Mouse (Mus musculus) left cerebral cortex, adult 2 months (tissue): ENCODE data around the gene Prss32. TPM values are rescaled to one million over a fixed set of nuclear protein-coding genes. Genes with fewer than 3 reads are reported as not detected.
"Not testable (repeated sequence)": the region's sequence is repeated elsewhere in the genome, so short reads cannot be mapped to it uniquely, and the experiment has no call there.

ENCODE experiments used
- DNase-seq, 2 experiments: peaks; one replicate each; pipeline ENCODE4 v3.0.0; 2021 to 2022; ENCODE audit warnings: low spot score in 2 of 2, mixed read lengths in 1 of 2; ENCODE audit errors: extremely low spot score in 1 of 2
- H3K27ac ChIP-seq: fragments of 200-600 bp; 2 replicates; pipeline ENCODE4 v1.8.1; 2022
- H3K4me3 ChIP-seq: fragments of 200-600 bp; 2 replicates; pipeline ENCODE4 v1.8.1; 2022
- CTCF ChIP-seq: fragments of 200-600 bp; IDR thresholded peaks from 2 replicates; pipeline ENCODE4 v1.8.1; 2022; ENCODE audit warnings: antibody characterized with exemption, mild to moderate bottlenecking, moderate library complexity
- intact Hi-C: fragments of 180-260 bp; cut with DNase I; formaldehyde crosslinking; loops from one replicate; pipeline ENCODE4 v1.15.1; 2025
- microRNA-seq, 2 experiments: library from miRNA; unstranded; fragments of <30 nt; microRNA quantifications; one replicate each; pipeline ENCODE4 v1.2.0; 2021
- total RNA-seq, 2 experiments: library from RNA; stranded (reverse); gene quantifications; 2 replicates each; pipeline ENCODE4 v1.2.3; 2021

Gene Prss32
- total RNA-seq, 2 experiments from 2014 or later, result not detected

GRCm38 (mm10) chr17:23876741-23877140, 33.1 kb downstream of the Prss32 start:
- intact Hi-C loops, result no loop called here
- no peak; the same call in none of the 2 replicates for TF ChIP-seq CTCF
- Histone ChIP-seq H3K4me3 (no peak overlapping the region), H3K27ac (no peak overlapping the region)
- no peak for DNase-seq

- H3K4me3 ChIP-seq, result no peak overlapping the region
- intact Hi-C loops, result no loop called here
- DNase-seq, result no peak
- no peak overlapping the region for H3K27ac ChIP-seq
- no peak for TF ChIP-seq CTCF
Observed at GRCm38 (mm10) chr17:23877166-23877565, 33.5 kb downstream of the Prss32 start.

- intact Hi-C loops, result loop anchor here (5.0 kb wide), 1 partner anchor 42 kb away; no protein-coding TSS in a partner anchor
- not testable (repeated sequence) for H3K4me3 ChIP-seq, H3K27ac ChIP-seq, DNase-seq
Observed at GRCm38 (mm10) chr17:23880576-23880975, 36.9 kb downstream of the Prss32 start, which contains the start of the genes Dcpp1 and Dcpp2. Gene Dcpp1 (plus strand): TSS chr17:23880876. Gene Dcpp2 (plus strand): TSS chr17:23880880.

Small RNAs within 50 kb of the gene (microRNA-seq; reads per million reads assigned to microRNA genes)
- 1.4 to 3.7 reads per million in 2 experiments for gene Mir5125

Other genes starting within 250 kb of the Prss32 start
- 10 to 100 TPM; 24.7 to 32.0 TPM for gene Zfp13, start 244.4 kb upstream of the Prss32 start, total RNA-seq
- gene Zscan10, start 243.0 kb upstream of the Prss32 start, total RNA-seq, result not detected
- gene Mmp25, start 198.6 kb upstream of the Prss32 start, total RNA-seq, result under 1 TPM; 0.07 to 0.12 TPM
- not detected for gene Bicdl2, start 183.3 kb upstream of the Prss32 start, total RNA-seq
- gene Hcfc1r1, start 170.3 kb upstream of the Prss32 start, total RNA-seq, result 100 to 1,000 TPM; 127 to 129 TPM
- 1 to 10 TPM; 5.5 to 7.2 TPM for gene Thoc6, start 170.0 kb upstream of the Prss32 start, total RNA-seq
- gene Tnfrsf12a, start 166.4 kb upstream of the Prss32 start, total RNA-seq, result 10 to 100 TPM; 10.3 to 14.3 TPM
- not detected for gene Cldn6, start 164.6 kb upstream of the Prss32 start, total RNA-seq
- gene Cldn9, start 159.8 kb upstream of the Prss32 start, total RNA-seq, result under 1 TPM in 1 of 2 experiments, not detected in 1; 0.23 TPM
- gene 1520401A03Rik, start 121.1 kb upstream of the Prss32 start, total RNA-seq, result under 1 TPM; 0.23 to 0.32 TPM
- gene Pkmyt1, start 117.5 kb upstream of the Prss32 start, total RNA-seq, result 1 to 10 TPM; 4.3 TPM
- gene Paqr4, start 103.0 kb upstream of the Prss32 start, total RNA-seq, result 10 to 100 TPM; 50.9 to 56.0 TPM
- under 1 TPM; 0.68 TPM for gene Kremen2, start 98.0 kb upstream of the Prss32 start, total RNA-seq
- gene Flywch1, start 72.3 kb upstream of the Prss32 start, total RNA-seq, result 100 to 1,000 TPM; 425 to 428 TPM
- gene Flywch2, start 57.8 kb upstream of the Prss32 start, total RNA-seq, result 10 to 100 TPM; 11.9 to 13.7 TPM
- gene Srrm2, start 53.3 kb upstream of the Prss32 start, total RNA-seq, result 100 to 1,000 TPM; 671 to 678 TPM
- 100 to 1,000 TPM; 337 to 365 TPM for gene Elob, start 14.7 kb upstream of the Prss32 start, total RNA-seq
- gene Prss33, start 7.8 kb upstream of the Prss32 start, total RNA-seq, result not detected
- gene Prss41, start 317 bp downstream of the Prss32 start, total RNA-seq, result 1 to 10 TPM; 1.1 to 2.2 TPM
- gene Prss21, start 24.2 kb downstream of the Prss32 start, total RNA-seq, result not detected
- not detected for gene Dcpp1, start 37.0 kb downstream of the Prss32 start, total RNA-seq
- not detected for gene Dcpp2, start 37.0 kb downstream of the Prss32 start, total RNA-seq
- not detected for gene Dcpp3, start 73.6 kb downstream of the Prss32 start, total RNA-seq
- gene Sbp, start 97.8 kb downstream of the Prss32 start, total RNA-seq, result not detected
- not detected for gene Sbpl, start 111.4 kb downstream of the Prss32 start, total RNA-seq
- gene Prss30, start 136.7 kb downstream of the Prss32 start, total RNA-seq, result 1 to 10 TPM in 1 of 2 experiments, under 1 TPM in 1; 0.45 to 1.1 TPM
- gene Prss22, start 154.2 kb downstream of the Prss32 start, total RNA-seq, result 1 to 10 TPM in 1 of 2 experiments, under 1 TPM in 1; 0.70 to 1.5 TPM
- not detected for gene Prss27, start 194.3 kb downstream of the Prss32 start, total RNA-seq
- 10 to 100 TPM; 25.0 to 26.4 TPM for gene Kctd5, start 229.6 kb downstream of the Prss32 start, total RNA-seq